Mouse (Mus musculus) layer of hippocampus, adult 8-10 months (tissue): ENCODE data around the gene Fbxl5. TPM values are rescaled to one million over a fixed set of nuclear protein-coding genes. Genes with fewer than 3 reads are reported as not detected.

Source experiments
- DNase-seq, 2 experiments: peaks; one replicate each; pipeline ENCODE4 v3.0.0; 2022; ENCODE audit warnings: low spot score in 2 of 2
- total RNA-seq, 4 experiments: library from RNA; stranded (reverse); gene quantifications; 2 replicates each; pipeline ENCODE4 v1.2.4; 2022

Fbxl5 gene
- total RNA-seq, 4 experiments from 2014 or later, result 80.2 to 102 (median 94.4) TPM

DNA sequence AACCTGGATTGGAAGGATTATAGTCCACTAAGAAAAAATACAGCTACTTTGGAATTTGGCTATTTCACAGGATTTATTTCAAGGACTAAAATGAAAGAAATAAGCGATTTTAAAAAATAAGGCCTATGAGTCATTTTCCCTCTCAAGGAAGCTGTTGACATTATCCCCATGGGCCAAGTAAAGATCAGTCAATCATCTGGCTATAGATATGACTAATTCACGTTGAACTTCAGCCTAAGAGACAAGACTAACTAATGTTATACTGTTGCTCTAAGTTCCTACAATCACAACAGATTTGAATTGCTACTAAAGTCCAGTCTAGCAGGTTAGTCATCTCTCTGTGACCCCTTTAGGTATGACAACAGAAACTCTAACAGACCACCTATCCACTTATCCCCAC, 37.4 kb downstream of the Fbxl5 start:
- no peak for DNase-seq

DNA sequence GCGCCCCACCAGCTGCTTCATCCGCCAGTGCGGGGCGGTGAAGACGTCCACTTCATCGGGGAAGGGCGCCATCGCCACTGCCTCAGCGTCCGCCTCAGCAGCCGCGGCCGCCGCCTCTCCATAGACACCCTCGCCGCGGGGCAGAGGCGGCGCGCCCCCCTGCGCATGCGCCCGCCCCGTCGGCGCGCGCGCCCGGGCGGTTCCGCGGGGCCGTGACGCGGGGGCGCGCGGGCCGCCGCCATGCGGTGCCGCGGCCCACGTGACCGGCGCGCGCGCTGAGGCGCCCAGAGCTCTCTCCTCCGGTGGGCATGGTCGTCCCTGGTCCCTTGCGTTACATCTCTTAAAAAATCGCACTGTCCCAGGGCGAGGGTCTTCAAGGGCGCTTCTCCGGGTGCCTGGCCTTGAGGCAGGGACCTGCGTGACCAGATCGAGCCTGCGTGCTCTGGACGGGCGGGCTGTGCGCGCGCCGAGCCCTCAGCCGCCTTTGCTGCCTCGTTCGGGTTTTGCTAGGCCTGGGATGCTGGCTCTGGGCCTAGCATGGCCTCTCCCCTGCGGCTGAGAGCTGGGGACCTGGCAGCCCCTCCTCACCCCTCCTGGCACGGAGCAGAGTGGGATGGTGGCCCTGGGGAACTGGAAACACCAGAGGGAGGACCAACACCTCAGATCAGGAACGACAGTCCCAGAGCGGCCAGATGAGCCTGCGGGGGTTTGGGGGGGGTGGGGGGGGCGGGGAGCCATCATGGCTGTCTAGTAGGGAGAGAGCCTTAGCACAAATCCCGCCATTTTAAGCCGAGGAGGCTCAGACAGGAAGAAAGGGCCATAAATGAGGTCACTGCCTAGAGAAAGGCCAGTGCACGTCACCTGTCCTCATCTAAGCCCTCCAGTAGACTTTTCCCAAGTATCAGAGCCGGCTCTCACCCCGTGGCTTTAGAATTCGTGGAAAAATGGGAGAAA, 39.2 kb downstream of the Fbxl5 start:
- peak; percentile 60 to 73 for DNase-seq

DNA sequence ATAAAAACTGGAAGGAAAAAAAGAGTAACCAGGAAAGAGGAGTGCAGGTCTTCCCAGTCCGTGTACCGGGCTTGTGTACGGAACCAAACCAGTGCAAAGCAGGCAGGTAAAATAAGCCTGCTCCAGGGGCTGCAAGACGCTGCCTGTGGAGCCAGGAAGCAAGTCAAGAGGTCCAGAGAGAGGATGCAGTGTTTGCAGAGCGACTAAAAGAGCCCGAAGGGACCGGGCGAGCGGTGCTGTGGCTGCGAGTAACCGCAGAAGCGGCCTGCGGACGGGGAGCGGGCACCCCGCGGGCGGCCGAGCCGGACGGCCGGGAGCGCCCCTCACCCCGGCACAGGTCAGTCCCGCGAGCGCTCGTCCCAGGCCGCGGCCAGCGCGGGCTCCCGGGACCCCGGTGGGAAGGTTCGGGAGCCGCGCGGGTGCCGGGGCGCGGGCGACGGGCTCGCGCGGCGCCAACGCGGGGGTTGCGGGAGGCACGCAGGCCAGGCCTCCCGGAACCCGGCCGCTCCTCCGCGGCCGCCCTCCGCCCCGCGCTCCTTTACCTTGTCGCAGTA, 39.9 kb downstream of the Fbxl5 start:
- DNase-seq, result no peak

DNA sequence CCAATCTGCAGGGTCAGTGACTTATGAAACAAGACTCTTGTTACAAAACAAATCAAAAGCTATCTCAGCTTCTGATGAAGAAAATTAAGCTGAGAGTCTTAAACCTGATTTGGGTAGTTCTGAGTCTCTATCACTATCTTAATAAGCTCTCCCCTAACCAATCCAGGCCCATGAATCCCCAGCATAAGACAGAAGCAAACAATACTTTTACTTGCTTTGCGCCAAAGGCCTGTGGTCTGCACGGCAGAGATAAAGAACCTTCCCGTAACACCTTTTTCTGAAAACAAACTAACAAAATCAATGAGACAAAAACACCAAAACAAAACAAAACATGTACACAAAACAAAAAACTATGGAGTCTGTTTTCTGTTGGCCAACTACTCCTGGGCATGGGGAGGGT, 42.9 kb downstream of the Fbxl5 start:
- DNase-seq, result no peak

DNA sequence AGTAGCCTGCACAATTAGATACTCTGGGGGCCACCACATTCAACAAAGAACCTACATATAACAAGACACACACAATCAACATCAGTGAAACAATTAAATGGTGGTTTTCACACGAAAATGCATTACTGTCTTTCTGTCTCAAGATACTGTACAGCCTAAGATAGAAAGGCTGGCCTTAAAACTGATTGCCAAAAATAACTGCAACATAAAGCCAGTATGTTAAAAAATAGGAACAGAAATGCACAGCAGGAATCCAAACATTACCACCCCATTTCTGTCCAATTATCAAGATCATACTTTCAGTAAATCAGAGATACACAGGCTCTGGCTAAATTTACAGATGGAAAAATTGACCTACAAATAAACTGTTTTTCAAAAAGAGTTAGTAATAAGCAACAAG, 44.4 kb downstream of the Fbxl5 start:
- no peak for DNase-seq

DNA sequence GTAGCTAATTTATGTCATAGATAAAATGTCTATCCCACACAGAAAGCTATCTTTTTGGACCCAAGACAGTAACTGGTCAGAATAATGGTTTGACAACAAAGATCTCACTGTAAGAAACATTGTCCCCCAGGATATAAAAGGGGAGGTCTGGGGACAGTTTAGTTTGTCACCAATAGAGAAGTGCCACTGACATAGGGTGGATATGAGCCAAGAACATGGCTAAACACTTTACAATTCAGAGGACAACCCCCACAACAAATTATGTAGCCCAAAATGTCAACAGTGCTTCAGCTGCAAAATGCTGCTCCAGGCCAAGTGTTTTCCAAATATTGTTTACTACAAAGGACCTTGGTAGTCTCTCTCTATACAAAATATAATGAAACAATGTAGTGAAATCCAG, 45.0 kb downstream of the Fbxl5 start:
- DNase-seq, result no peak

DNA sequence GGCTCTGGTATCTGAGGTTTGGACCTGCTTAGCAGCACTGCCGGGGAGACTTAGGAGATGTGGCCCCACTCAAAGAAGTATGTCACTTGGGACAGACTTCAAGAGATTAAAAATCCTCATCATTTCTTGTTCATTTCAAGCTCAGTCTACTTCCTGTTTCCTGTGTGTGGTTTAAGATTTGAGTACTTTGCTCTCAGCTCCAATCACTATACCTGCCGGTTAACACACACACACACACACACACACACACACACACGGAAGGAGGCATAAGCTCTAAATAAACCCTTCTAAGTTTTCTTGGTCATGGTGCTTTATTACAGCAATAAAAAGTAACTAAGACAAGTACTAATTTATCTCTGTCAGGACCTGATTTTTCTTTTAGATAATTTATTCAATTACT, 49.9 kb downstream of the Fbxl5 start:
- no peak for DNase-seq

DNA sequence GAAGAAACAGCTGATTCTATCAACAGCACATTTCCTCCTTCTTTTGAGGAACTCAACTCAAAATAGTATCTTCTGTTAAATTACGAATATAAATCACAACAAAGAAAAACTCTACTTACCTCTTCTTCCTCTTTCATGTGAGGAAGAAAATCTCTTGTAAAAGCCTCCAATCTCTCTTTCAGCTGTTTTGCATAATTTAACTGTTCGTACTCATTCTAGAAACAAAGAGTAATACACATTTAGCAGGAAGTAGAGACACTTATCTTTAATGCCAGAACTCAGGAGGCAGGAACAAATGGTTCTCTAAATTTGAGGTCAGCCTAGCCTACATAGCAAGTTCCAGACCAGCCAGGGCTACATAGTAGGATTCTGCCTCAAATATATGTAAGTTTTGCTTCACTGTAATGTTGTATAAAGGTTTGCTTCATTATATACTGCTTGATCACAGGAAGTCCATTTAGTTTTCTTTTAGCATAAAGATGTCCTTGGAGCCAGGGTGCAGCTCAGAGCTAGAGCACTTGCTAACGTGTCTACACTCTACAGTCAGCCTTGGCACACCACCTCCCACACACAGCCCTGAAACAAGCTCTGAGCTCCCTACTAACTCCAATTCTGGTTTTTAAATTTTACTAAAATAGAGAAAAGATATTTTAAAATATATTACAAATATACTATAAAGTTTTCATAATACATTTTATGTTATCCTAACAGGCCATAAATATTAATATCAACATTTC, 50.7 kb downstream of the Fbxl5 start:
- DNase-seq, result no peak

DNA sequence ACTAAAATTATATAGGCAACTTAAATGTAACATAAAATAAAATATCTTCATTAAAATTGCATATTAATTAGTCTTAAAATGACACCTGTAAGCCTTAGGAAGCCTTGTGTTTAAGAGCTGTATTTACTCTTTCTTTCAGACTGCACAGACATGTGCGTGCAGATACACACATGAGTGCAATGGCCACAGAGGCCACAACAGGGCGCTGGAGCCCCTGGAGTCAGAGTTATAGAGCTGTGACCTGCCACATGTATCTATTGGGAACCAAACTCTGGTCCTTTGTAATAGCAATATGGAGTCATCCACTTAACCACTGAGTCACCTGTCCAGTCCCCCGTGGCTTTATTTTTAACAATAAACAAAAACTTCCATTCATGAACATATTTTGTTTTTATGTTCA, 72.3 kb downstream of the Fbxl5 start:
- DNase-seq, result no peak

DNA sequence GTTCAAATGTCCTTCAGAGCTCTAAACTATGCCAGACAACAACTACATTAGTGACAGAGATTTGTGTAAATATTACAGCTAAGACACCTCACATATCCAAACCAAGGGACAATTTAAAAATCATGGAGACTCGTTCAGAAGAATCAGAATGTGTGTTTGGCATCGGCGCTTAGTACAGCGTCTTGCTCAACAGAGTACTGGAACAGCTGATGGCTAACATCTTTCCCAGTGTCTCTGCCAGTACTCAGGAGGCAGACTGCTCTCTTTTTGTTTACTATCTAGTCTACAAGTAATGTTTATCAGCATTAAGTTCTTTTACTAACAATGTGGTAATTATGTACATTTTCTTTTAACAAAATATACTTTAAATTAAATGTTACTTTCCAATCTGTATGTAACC, 73.4 kb downstream of the Fbxl5 start:
- no peak for DNase-seq

DNA sequence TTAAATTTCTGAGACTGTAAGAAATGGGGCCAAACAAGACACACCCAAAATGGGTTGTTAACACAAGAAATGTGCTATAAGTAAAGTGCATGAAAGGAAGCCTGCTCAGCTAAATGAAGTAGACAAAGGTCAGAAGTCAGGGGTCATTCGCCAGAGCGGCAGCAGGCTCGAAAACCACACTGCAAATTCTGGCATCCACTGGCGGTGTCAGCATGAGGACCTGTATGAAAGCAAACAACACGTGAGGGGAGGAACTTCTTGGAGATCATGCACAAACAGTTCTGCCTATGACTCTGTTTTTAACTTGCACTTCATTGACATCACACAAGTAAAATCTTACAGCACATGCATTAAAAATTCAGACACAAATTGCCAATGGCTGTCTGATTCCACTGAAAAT, 76.3 kb downstream of the Fbxl5 start:
- no peak for DNase-seq

DNA sequence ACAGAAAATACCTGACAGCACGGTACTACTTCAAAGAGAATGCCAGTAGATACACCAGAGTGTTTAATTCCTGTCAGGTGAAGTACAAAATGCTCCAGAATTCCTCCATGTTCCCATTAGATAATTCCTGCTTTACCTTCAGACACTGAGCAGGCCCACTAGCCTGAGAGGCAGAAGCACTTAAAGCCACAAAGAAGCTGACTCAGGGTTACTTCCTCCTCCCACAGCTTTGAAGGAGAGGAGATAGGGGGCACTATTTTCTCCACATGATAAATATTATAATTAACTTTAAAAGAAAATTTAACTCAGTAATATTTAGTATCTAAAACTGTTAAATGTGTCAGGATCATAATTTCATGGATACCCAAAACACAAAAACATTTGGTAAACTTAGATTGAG, 77.3 kb downstream of the Fbxl5 start:
- DNase-seq, result no peak

DNA sequence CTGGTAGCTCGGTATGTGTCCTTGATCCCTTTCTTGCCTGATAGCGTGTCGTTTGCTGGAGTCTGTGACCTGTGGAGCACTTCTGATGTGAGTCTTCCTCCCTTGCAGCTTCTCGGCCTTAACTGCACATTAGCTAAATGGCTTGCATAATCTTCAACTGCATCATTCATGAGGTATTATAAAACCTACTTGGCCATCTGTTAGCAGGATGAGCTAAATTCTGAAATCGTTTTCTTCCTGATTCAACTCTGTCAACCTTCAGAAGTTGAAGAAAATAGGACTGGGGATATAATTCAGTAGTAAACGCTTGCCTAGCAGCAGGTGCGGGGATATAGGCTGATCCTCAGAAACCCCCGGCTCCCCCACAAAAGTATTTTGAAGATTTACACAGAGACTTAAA, 89.1 kb downstream of the Fbxl5 start:
- no peak for DNase-seq

DNA sequence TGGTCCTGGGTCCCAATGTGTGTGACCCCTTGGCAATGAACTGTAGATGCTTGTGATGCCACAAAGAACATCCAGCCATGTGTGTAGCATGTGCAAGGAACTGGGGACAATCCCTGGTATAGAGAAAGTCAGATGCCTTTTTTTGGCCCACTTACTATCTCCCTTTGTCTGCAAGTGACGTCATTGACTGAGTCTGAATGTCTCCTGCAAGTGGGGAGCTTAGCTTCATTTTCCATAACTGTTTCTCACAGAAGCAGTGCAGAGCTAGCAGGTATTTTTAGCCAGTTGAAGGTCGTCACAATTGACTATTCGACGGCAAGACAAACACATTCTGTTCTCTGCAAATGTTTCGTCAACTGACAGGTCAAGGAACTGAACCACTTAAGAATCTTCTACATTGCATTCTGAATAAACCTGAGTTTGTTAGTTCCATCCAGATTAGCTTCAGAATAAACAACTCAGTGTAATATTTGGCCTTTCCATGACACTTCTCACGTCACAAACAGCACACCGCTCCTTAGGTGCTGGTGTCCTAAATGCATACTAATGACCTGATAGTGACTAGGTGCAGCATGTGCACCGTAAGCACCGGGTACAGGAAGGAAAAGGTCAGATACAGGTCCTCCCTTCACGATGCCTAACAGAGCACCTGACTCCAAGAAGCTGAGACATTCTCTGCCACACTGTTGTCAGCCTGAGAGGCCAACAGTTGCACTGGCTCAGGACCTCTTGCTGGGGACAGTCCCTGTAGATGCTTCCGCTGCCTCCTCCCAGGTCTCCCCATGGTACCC, 92.9 kb downstream of the Fbxl5 start:
- no peak for DNase-seq

DNA sequence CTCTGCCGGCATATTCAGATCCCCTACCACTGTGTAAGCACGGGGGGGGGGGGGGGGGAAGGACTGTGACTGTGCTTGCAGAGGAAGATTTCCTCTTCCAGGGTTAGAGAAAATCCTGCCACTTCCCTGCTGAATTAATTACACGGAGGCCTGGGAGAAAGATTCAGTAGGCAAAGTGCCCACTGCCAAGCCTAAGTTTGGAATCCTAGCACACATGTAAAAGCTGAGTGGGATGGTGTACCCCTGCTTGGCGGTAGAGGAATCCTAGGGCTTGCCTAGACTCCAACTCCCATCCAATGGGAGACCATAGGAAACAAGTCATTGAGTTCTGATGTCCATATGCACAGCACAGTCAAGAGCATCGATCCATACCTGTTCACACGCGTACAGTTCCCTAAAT, 97.6 kb downstream of the Fbxl5 start:
- DNase-seq, result no peak

DNA sequence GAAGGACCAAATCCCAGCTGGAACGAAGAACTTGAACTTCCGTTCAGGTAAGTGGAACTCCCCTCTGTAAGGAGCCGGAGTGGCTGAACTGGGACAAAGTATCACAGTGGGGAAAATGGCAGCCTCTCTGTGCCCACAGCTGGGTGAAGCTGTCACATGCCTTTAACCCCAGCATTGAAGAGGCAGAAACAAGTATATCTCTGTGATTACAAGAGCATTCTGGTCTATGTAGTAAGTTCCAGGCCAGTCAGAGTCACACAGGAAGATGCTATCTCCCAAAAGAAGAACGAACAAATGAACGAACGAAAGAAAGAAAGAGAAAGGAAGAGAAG, 99.0 kb downstream of the Fbxl5 start:
- DNase-seq, result no peak

DNA sequence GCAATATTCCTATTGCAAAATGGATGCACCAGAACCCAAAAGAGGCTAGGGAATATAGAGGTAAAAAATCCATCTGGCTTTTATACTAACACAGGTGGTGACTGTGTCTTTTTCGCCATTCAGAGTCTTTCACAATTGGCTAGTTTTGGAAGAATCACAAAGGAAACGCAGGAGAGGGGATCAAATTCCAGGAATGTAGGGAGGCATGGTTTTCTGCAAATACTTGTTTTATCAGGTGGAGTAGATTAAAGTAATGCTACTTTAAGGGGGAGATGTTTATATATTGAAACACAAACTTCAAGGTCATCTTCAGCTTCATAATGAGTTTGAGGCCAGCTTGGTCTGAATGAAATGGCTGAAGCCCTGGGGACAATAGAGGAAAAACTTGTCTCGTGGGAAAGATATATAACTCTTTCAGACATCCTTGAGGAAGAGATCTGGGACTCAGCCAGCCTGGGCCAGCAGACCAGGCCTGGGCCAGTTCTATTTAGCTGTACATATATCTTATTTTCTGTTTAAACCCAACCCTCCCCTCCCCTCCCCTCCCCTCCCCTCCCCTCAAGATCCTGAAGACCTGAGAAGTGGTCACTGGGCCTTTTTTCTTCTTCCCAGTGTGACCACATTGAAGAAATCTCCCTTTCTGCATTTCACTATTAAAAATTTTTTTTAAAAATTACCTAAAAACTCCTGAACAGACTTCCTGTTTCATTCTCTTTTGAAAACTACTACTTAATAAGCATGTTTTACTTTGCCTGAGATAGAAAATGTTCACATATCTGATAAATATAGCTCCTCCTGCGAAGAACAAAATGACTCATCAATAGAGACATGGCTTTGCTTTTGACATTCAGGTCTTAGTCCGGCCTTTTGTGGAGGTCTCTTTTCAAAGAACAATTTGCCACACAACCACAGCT, 99.6 kb downstream of the Fbxl5 start:
- no peak for DNase-seq

DNA sequence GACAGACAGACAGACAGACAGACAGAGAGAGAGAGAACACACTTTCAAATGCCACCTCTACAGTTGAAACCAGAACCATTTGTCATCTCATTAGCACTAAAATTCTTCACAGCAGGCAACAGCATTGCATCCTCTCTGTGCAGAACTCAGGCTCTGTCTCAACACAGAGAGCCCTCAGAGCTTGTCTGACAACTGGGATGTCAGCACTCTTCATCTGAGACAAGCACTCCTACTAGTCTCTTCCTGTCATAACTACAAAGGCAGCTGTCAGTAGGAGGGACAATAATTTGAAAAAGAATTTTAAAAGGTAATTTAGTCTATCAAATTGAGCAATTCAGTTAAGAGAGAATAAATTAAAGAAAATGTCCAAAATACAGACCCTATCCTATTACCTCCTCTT, 122.2 kb downstream of the Fbxl5 start:
- DNase-seq, result no peak

DNA sequence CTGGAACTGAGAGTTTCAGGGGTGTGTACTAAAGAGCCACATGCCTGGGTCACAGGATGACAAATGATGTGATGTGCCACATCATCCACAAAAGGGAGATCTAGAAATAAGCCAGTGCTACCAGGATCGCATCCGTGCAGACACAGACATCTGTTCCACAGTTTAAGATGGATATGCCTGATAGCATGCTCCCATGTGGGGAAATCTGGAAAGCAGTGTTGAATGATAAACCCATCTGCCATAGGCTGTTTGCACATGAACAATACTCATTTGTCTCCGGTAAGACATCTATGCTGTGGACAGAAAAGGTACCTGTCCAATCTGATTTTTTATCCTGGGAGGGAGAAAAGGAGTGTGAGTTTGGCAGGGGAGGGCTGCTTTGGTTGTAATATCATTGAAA, 124.3 kb downstream of the Fbxl5 start:
- peak in 1 of 2 experiments; percentile 13 for DNase-seq
